Mouse (Mus musculus) kidney, embryonic 14.5 days (tissue): ENCODE results near the gene Cfap300. TPM values are rescaled to one million over a fixed set of nuclear protein-coding genes. Genes with fewer than 3 reads are reported as not detected.

Experiments
- ATAC-seq: fragments of 200-750 bp; cut with Nextera tagmentation; 2 replicates; pipeline ENCODE4 v1.8.0; 2017; ENCODE audit warnings: moderate number of reproducible peaks, mild to moderate bottlenecking, moderate TSS enrichment, moderate library complexity; ENCODE audit not compliant: low FRiP score, low TSS enrichment
- H3K27ac ChIP-seq: fragments of 300-500 bp; sonication (generic); 2 replicates; pipeline ENCODE4 v1.5.1; 2014; ENCODE audit warnings: low read depth, mild to moderate bottlenecking, low read length, moderate library complexity, mixed read lengths
- H3K27me3 ChIP-seq: fragments of 300-500 bp; sonication (generic); 2 replicates; pipeline ENCODE4 v1.6.1; 2014; ENCODE audit warnings: mild to moderate bottlenecking, low read length; ENCODE audit not compliant: control insufficient read depth, insufficient read depth
- H3K36me3 ChIP-seq: fragments of 300-500 bp; sonication (generic); 2 replicates; pipeline ENCODE4 v1.6.1; 2014; ENCODE audit warnings: low read length, mixed read lengths; ENCODE audit not compliant: control insufficient read depth, insufficient read depth
- H3K4me1 ChIP-seq: fragments of 300-500 bp; sonication (generic); 2 replicates; pipeline ENCODE4 v1.6.1; 2014; ENCODE audit warnings: low read length, mixed read lengths; ENCODE audit not compliant: control insufficient read depth, insufficient read depth
- H3K4me2 ChIP-seq: fragments of 300-500 bp; sonication (generic); replicated peaks from 2 replicates; pipeline ENCODE4 v1.6.1; 2014; ENCODE audit warnings: low read depth, mild to moderate bottlenecking, low read length
- H3K4me3 ChIP-seq: fragments of 300-500 bp; sonication (generic); 2 replicates; pipeline ENCODE4 v1.5.1; 2014; ENCODE audit warnings: mild to moderate bottlenecking, low read length
- H3K9ac ChIP-seq: fragments of 300-500 bp; sonication (generic); 2 replicates; pipeline ENCODE4 v1.6.1; 2014; ENCODE audit warnings: low read depth, mild to moderate bottlenecking, low read length, moderate library complexity
- H3K9me3 ChIP-seq: fragments of 300-500 bp; sonication (generic); 2 replicates; pipeline ENCODE4 v1.6.1; 2016; ENCODE audit warnings: low read length; ENCODE audit not compliant: control insufficient read depth
- WGBS: fragments of 180-500 bp; shearing (Covaris S2); extraction: QIAGEN DNeasy Blood & Tissue Kit; methylation state at CpG from one replicate; pipeline ENCODE4 v1.1.7; 2014; 5-methylcytosine and 5-hydroxymethylcytosine counted together
- polyA plus RNA-seq: library from polyadenylated mRNA; unstranded; fragments of >200 nt; fragmentation: Nextera tagmentation; extraction: Ambion mirVana; gene quantifications from 2 replicates; pipeline ENCODE4 v1.2.1, GENCODE M21; 2014

The Cfap300 gene
- polyA plus RNA-seq, 1 experiment from 2014 or later: 15.1 TPM

DNA sequence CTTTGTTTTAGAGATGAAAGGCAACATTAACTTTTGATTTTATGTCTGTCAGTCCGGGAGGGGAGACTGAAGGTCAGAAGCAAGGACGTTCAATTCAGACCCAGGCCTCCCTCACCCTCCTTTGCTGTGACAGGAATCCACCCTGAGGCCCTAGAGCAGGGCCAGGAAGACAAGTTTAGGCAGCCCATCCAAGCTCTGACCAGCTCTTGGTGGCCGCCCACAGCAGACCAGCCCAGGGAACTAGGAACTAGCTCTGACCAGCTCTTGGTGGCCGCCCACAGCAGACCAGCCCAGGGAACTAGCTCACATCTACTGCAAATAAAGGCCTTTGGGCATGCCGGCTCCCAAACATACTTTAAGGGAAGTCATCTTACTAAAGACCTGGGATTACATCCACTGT lies 65.0 kb downstream of the Cfap300 start:
- WGBS: 50% methylated on average over 5 of the region's 5 CpGs
- peak; percentile 51; the same call in 1 of the 2 replicates for ATAC-seq
- Histone ChIP-seq H3K4me1 (no peaks in the 10 kb centered on the region), H3K27ac (no peak overlapping the region), H3K9ac (no peak overlapping the region), H3K36me3 (peaks cover 22% of the 10 kb centered on the region), H3K9me3 (no peaks in the 10 kb centered on the region), H3K4me2 (no peak overlapping the region), H3K27me3 (no peaks in the 10 kb centered on the region), H3K4me3 (no peak overlapping the region)

DNA sequence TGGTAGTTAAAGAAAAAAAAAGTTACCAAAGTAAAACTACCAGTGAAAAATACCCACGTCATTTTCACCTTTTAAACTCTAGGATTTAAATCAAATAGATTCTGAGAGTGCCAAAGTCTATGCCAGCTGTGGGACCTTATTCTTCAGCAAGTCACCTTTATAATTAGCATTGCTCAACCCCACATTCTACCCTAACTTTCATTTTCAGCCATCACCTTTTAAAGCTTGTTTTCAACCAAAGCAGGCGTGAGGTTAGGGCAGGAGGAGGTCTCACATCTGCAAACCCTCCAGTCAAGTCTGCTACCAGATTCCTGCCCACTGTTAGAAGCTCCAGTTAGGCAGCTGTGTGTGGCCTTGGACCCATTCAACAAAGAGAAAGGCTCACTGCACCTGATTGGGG lies 70.6 kb downstream of the Cfap300 start:
- no peak for ATAC-seq
- Histone ChIP-seq H3K9me3 (no peaks in the 10 kb centered on the region), H3K4me3 (no peak overlapping the region), H3K27ac (no peak overlapping the region), H3K4me2 (no peak overlapping the region), H3K36me3 (peaks cover 19% of the 10 kb centered on the region), H3K9ac (no peak overlapping the region), H3K27me3 (no peaks in the 10 kb centered on the region), H3K4me1 (no peaks in the 10 kb centered on the region)
- 72% methylated on average over 2 of the region's 2 CpGs for WGBS

Other genes with a start within 250 kb of the Cfap300 start
- 30.3 and 41.7 TPM in 2 replicates for gene Birc2, start 205.8 kb downstream of the Cfap300 start, polyA plus RNA-seq
- gene Birc3, start 169.6 kb downstream of the Cfap300 start, polyA plus RNA-seq: 3.7 and 6.5 TPM in 2 replicates
- 36.7 and 48.8 TPM in 2 replicates for gene Yap1, start 38.2 kb downstream of the Cfap300 start, polyA plus RNA-seq
- gene Cep126, start 91.5 kb upstream of the Cfap300 start, polyA plus RNA-seq: 5.0 and 6.2 TPM in 2 replicates